Mouse (Mus musculus) stomach, postnatal 0 days (tissue): ENCODE data around the gene Thumpd1. TPM values are rescaled to one million over a fixed set of nuclear protein-coding genes. Genes with fewer than 3 reads are reported as not detected.

Experiments used
- ATAC-seq: fragments of 200-750 bp; cut with Nextera tagmentation; 2 replicates; pipeline ENCODE4 v1.8.0; 2017; ENCODE audit not compliant: low FRiP score, low TSS enrichment
- DNase-seq: peaks from one replicate; pipeline ENCODE4 v3.0.0-alpha.2; 2016; ENCODE audit warnings: low spot score
- H3K27ac ChIP-seq: fragments of 300-500 bp; sonication (generic); replicated peaks from 2 replicates; pipeline ENCODE4 v1.5.1; 2014; ENCODE audit warnings: mild to moderate bottlenecking, control low read depth
- H3K27me3 ChIP-seq: fragments of 300-500 bp; sonication (generic); 2 replicates; pipeline ENCODE4 v1.6.1; 2014; ENCODE audit warnings: low read length; ENCODE audit not compliant: control insufficient read depth, insufficient read depth
- H3K36me3 ChIP-seq: fragments of 300-500 bp; sonication (generic); 2 replicates; pipeline ENCODE4 v1.6.1; 2014; ENCODE audit warnings: low read length, mixed read lengths; ENCODE audit not compliant: control insufficient read depth, insufficient read depth
- H3K4me1 ChIP-seq: fragments of 300-500 bp; sonication (generic); replicated peaks from 2 replicates; pipeline ENCODE4 v1.6.1; 2014; ENCODE audit warnings: antibody characterized with exemption; ENCODE audit not compliant: control insufficient read depth, insufficient read depth
- H3K4me2 ChIP-seq: fragments of 300-500 bp; sonication (generic); replicated peaks from 2 replicates; pipeline ENCODE4 v1.6.1; 2014; ENCODE audit warnings: low read depth, mild to moderate bottlenecking, control low read depth, moderate library complexity
- H3K4me3 ChIP-seq: fragments of 300-500 bp; sonication (generic); 2 replicates; pipeline ENCODE4 v1.5.1; 2014; ENCODE audit warnings: low read depth, low read length, control low read depth
- H3K9ac ChIP-seq: fragments of 300-500 bp; sonication (generic); 2 replicates; pipeline ENCODE4 v1.6.1; 2014; ENCODE audit warnings: mild to moderate bottlenecking, low read length, control low read depth, mixed read lengths
- H3K9me3 ChIP-seq: fragments of 300-500 bp; sonication (generic); 2 replicates; pipeline ENCODE4 v1.6.1; 2016; ENCODE audit warnings: low read length; ENCODE audit not compliant: control insufficient read depth
- CTCF ChIP-seq: IDR thresholded peaks from 2 replicates; pipeline ENCODE4 v1.5.1; 2016; ENCODE audit warnings: antibody characterized with exemption, low read depth, mild to moderate bottlenecking, moderate library complexity
- EP300 ChIP-seq: optimal IDR thresholded peaks from 2 replicates; pipeline ENCODE3; 2016; ENCODE audit warnings: antibody characterized with exemption
- WGBS: fragments of 180-500 bp; shearing (Covaris S2); extraction: QIAGEN DNeasy Blood & Tissue Kit; methylation state at CpG from one replicate; pipeline ENCODE4 v1.1.7; 2014; 5-methylcytosine and 5-hydroxymethylcytosine counted together
- polyA plus RNA-seq: library from polyadenylated mRNA; unstranded; fragments of >200 nt; fragmentation: Nextera tagmentation; extraction: Ambion mirVana; gene quantifications from 2 replicates; pipeline ENCODE4 v1.2.1, GENCODE M21; 2015

The Thumpd1 gene
- 34.2 and 34.4 TPM in 2 replicates for polyA plus RNA-seq

GRCm38 (mm10) chr7:119720253-119720946, at the start of gene Thumpd1:
Thumpd1 (minus strand) TSS chr7:119720798.
- H3K36me3 ChIP-seq: peaks cover 12% of the 10 kb centered on the region
- under 1% methylated on average over 60 of the region's 60 CpGs for WGBS
- TF ChIP-seq EP300 (no peak), CTCF (peak; percentile 84)
- DNase-seq (peak; percentile 92), ATAC-seq (peak; percentile 95)
- H3K4me3 ChIP-seq: peak within 1 kb of the TSS; percentile 96
- peak within 1 kb of the TSS; percentile 86 for H3K4me2 ChIP-seq
- no peaks in the 10 kb centered on the region for H3K27me3 ChIP-seq
- no peaks in the 10 kb centered on the region for H3K4me1 ChIP-seq
- H3K9me3 ChIP-seq: no peaks in the 10 kb centered on the region
- peak within 1 kb of the TSS; percentile 75 for H3K27ac ChIP-seq
- H3K9ac ChIP-seq: peak within 1 kb of the TSS; percentile 86

GRCm38 (mm10) chr7:119769895-119770294, 49.3 kb upstream of the Thumpd1 start:
- 73% methylated on average over 8 of the region's 8 CpGs for WGBS
- Histone ChIP-seq H3K36me3 (no peaks in the 10 kb centered on the region), H3K4me2 (no peak overlapping the region), H3K9me3 (no peaks in the 10 kb centered on the region), H3K27me3 (no peaks in the 10 kb centered on the region), H3K9ac (no peak overlapping the region), H3K27ac (peak overlapping the region; percentile 61; the same call in 1 of the 2 replicates), H3K4me3 (no peak overlapping the region), H3K4me1 (no peaks in the 10 kb centered on the region)
- TF ChIP-seq CTCF (no peak), EP300 (peak; percentile 32)
- peak; percentile 95 for ATAC-seq
- peak; percentile 58 for DNase-seq

- WGBS: 77% methylated on average over 6 of the region's 6 CpGs
- no peak for ATAC-seq
- H3K9me3 ChIP-seq: no peaks in the 10 kb centered on the region
- H3K4me3 ChIP-seq: no peak overlapping the region
- DNase-seq: no peak
- no peak overlapping the region for H3K27ac ChIP-seq
- no peaks in the 10 kb centered on the region for H3K36me3 ChIP-seq
- H3K4me1 ChIP-seq: no peaks in the 10 kb centered on the region
- no peak overlapping the region for H3K9ac ChIP-seq
- no peak overlapping the region for H3K4me2 ChIP-seq
- no peaks in the 10 kb centered on the region for H3K27me3 ChIP-seq
- TF ChIP-seq EP300 (no peak), CTCF (no peak)
Observed at GRCm38 (mm10) chr7:119766996-119767395, 46.4 kb upstream of the Thumpd1 start.

GRCm38 (mm10) chr7:119764377-119764776, 43.8 kb upstream of the Thumpd1 start:
- Histone ChIP-seq H3K9ac (no peak overlapping the region), H3K4me2 (no peak overlapping the region), H3K9me3 (no peaks in the 10 kb centered on the region), H3K4me3 (no peak overlapping the region), H3K27me3 (no peaks in the 10 kb centered on the region), H3K4me1 (no peaks in the 10 kb centered on the region), H3K36me3 (no peaks in the 10 kb centered on the region), H3K27ac (no peak overlapping the region)
- WGBS: 81% methylated on average over 3 of the region's 3 CpGs
- no peak for DNase-seq
- TF ChIP-seq EP300 (no peak), CTCF (no peak)
- ATAC-seq: peak; percentile 65; the same call in 1 of the 2 replicates

- 19% methylated on average over 4 of the region's 4 CpGs for WGBS
- Histone ChIP-seq H3K9me3 (no peaks in the 10 kb centered on the region), H3K27ac (peak overlapping the region; percentile 61), H3K27me3 (no peaks in the 10 kb centered on the region), H3K36me3 (no peaks in the 10 kb centered on the region), H3K4me2 (no peak overlapping the region), H3K4me1 (no peaks in the 10 kb centered on the region), H3K4me3 (no peak overlapping the region), H3K9ac (no peak overlapping the region)
- no peak for TF ChIP-seq EP300
- TF ChIP-seq CTCF: no peak
- ATAC-seq (peak; percentile 74), DNase-seq (no peak)
Observed at GRCm38 (mm10) chr7:119762166-119762697, 41.6 kb upstream of the Thumpd1 start.

- peak within 1 kb of the TSS; percentile 25; the same call in 1 of the 2 replicates for H3K4me2 ChIP-seq
- no peaks in the 10 kb centered on the region for H3K9me3 ChIP-seq
- H3K4me3 ChIP-seq: peak within 1 kb of the TSS; percentile 17; the same call in 1 of the 2 replicates
- H3K27ac ChIP-seq: 0 out of 2 replicates have a peak within 1 kb of the TSS, but pooled peaks have one; percentile 24
- 0 out of 2 replicates have a peak within 1 kb of the TSS, but pooled peaks have one; percentile 27 for H3K9ac ChIP-seq
- TF ChIP-seq CTCF: no peak
- TF ChIP-seq EP300: no peak
- 26% methylated on average over 11 of the region's 11 CpGs for WGBS
- H3K4me1 ChIP-seq: no peaks in the 10 kb centered on the region
- H3K36me3 ChIP-seq: no peaks in the 10 kb centered on the region
- peak; percentile 85 for ATAC-seq
- peak; percentile 34 for DNase-seq
- H3K27me3 ChIP-seq: no peaks in the 10 kb centered on the region
Observed at GRCm38 (mm10) chr7:119760527-119760951, 39.9 kb upstream of the Thumpd1 start, which contains the start of gene Acsm3. Acsm3 (plus strand) TSS chr7:119760923.
